9 mouse cellular contexts compared by ENCODE assay signal in genomic region chr11:20304341-20304740, GRCm38 (mm10). TPM values are rescaled to one million over a fixed set of nuclear protein-coding genes. Genes with fewer than 3 reads are reported as not detected.
DNase-seq lines count a peak whose midpoint lies in the region; ATAC-seq and TF ChIP-seq lines count a peak whose summit lies in the region.
"Had no signal": no experiment of that assay in that cellular context is flagged by ENCODE, and none has a peak within 500 bp of the region (broad histone marks: within the 10 kb centered on the region; RNA-seq: fewer than 3 reads in every experiment).

No protein-coding gene starts in this region.

- no peak for TF ChIP-seq POLR2A in thymus, adult 2 months (IDR thresholded peaks at IDR 0.05; ENCODE audit: control insufficient read depth, extremely low read depth, insufficient read depth, low read length, poor library complexity)

- WGBS in thymus, adult 2 months: 85% methylated on average over 6 of the region's 6 CpGs

- H3K27me3 ChIP-seq in thymus, adult 2 months (ENCODE audit: control insufficient read depth, insufficient read depth, low read length): no peaks in the 10 kb centered on the region
- H3K27me3 ChIP-seq: neural tube, embryonic 12.5 days had no signal

- ATAC-seq in common myeloid progenitor, adult 5-6 weeks (replicated peaks; ENCODE audit: low read depth, poor library complexity, severe bottlenecking): 0 out of 2 replicates have a peak, but pooled peaks have one; percentile 26

- H3K36me3 ChIP-seq in thymus, adult 2 months (ENCODE audit: control insufficient read depth, insufficient read depth, low read length): no peaks in the 10 kb centered on the region

- no peak overlapping the region for H3K27ac ChIP-seq in thymus, adult 2 months (ENCODE audit: control insufficient read depth, insufficient read depth, low read length)
- H3K27ac ChIP-seq in layer of hippocampus, adult 2 months: no peak overlapping the region
- H3K27ac ChIP-seq: neural tube, embryonic 12.5 days had no signal

- peak; percentile 53; the same call in 1 of the 2 replicates for TF ChIP-seq CTCF in thymus, adult 2 months (IDR thresholded peaks at IDR 0.05; ENCODE audit: borderline replicate concordance, control insufficient read depth, extremely low read depth, insufficient read depth, low read length, poor library complexity)
- TF ChIP-seq CTCF in layer of hippocampus, adult 2 months (conservative IDR thresholded peaks at IDR 0.05): peak; percentile 89

- DNase-seq in gastrocnemius, adult 18-20 months (ENCODE audit: low spot score): peak; percentile 32
- DNase-seq in gastrocnemius, postnatal 25 days: no peak
- peak; percentile 35 for DNase-seq in thymus, adult 2 months
- no peak for DNase-seq in thymus, adult 18-20 months
- peak in 1 of 2 experiments; percentile 69 for DNase-seq in layer of hippocampus, adult 2 months (ENCODE audit: low spot score in 2 of 2)
- DNase-seq in naive thymus-derived CD4-positive, alpha-beta T cell, adult 2 months (ENCODE audit: low read depth): peak; percentile 50
- no peak for DNase-seq in urinary bladder, adult 2 months (ENCODE audit: low spot score)

- no peak overlapping the region for H3K4me3 ChIP-seq in thymus, adult 2 months (ENCODE audit: control insufficient read depth, insufficient read depth, low read length)
- H3K4me3 ChIP-seq in layer of hippocampus, adult 2 months: no peak overlapping the region
- H3K4me3 ChIP-seq: neural tube, embryonic 12.5 days had no signal

- peaks cover 9% of the 10 kb centered on the region for H3K4me1 ChIP-seq in thymus, adult 2 months (replicated peaks; ENCODE audit: control insufficient read depth, insufficient read depth, low read length)
- H3K4me1 ChIP-seq: neural tube, embryonic 12.5 days had no signal

RNA-seq across cellular contexts. Expression of gene Slc1a4, which starts 28.2 kb away (rescaled TPM):
- under 1 TPM; 0.46 to 0.83 TPM for total RNA-seq in gastrocnemius, adult 18-20 months (2021)
- total RNA-seq in gastrocnemius, postnatal 25 days (2021): 1 to 10 TPM; 1.2 to 1.3 TPM
- polyA plus RNA-seq in thymus, adult 2 months (2012; rRNA removed): 4.7 and 4.8 TPM in 2 replicates
- total RNA-seq in common myeloid progenitor, adult 5-6 weeks (2017): 0.73 and 1.9 TPM in 2 replicates
- 10 to 100 TPM; 36.9 to 39.2 TPM for total RNA-seq in layer of hippocampus, adult 2 months (2021)
- 2.9 and 4.5 TPM in 2 replicates for polyA plus RNA-seq in urinary bladder, adult 2 months (2012; rRNA removed)

RNA-seq across cellular contexts. Expression of gene Cep68, which starts 55.1 kb away (rescaled TPM):
- 10 to 100 TPM; 30.8 to 31.7 TPM for total RNA-seq in gastrocnemius, adult 18-20 months (2021)
- total RNA-seq in gastrocnemius, postnatal 25 days (2021): 10 to 100 TPM; 27.7 to 29.0 TPM
- 31.6 and 33.6 TPM in 2 replicates for polyA plus RNA-seq in thymus, adult 2 months (2012; rRNA removed)
- 33.4 and 46.1 TPM in 2 replicates for total RNA-seq in common myeloid progenitor, adult 5-6 weeks (2017)
- 10 to 100 TPM; 34.0 to 36.3 TPM for total RNA-seq in layer of hippocampus, adult 2 months (2021)
- polyA plus RNA-seq in urinary bladder, adult 2 months (2012; rRNA removed): 12.6 and 14.1 TPM in 2 replicates

Comparison
In these comparisons a context has a peak if more than half of its experiments do, and no peak if none do; other contexts are left out.
1. DNase-seq: peak in gastrocnemius, adult 18-20 months (single experiment), thymus, adult 2 months (single experiment) and naive thymus-derived CD4-positive, alpha-beta T cell, adult 2 months (single experiment); none in gastrocnemius, postnatal 25 days (single experiment), thymus, adult 18-20 months (0 of 2) and urinary bladder, adult 2 months (single experiment).
2. RNA of gene Slc1a4, which starts 28.2 kb away (total RNA-seq): 36.9 to 39.2 TPM in layer of hippocampus, adult 2 months; 0.73 to 1.9 TPM in common myeloid progenitor, adult 5-6 weeks, 1.2 to 1.3 TPM in gastrocnemius, postnatal 25 days and 0.46 to 0.83 TPM in gastrocnemius, adult 18-20 months; every median in the first group is over 10 times any median in the second.